Mouse (Mus musculus) heart, postnatal 0 days (tissue): ENCODE measurements around the gene Zfyve27. TPM values are rescaled to one million over a fixed set of nuclear protein-coding genes. Genes with fewer than 3 reads are reported as not detected.

Experiments used
- ATAC-seq: fragments of 200-750 bp; cut with Nextera tagmentation; 2 replicates; pipeline ENCODE4 v1.8.0; 2017; ENCODE audit warnings: low read depth, moderate number of reproducible peaks, moderate library complexity; ENCODE audit not compliant: insufficient read depth
- DNase-seq: peaks from one replicate; pipeline ENCODE4 v3.0.0-alpha.2; 2016; ENCODE audit warnings: low spot score
- H3K27ac ChIP-seq: fragments of 300-500 bp; sonication (generic); 2 replicates; pipeline ENCODE4 v1.5.1; 2014; ENCODE audit warnings: low read depth, mild to moderate bottlenecking
- H3K27me3 ChIP-seq: fragments of 300-500 bp; sonication (generic); 2 replicates; pipeline ENCODE4 v1.6.1; 2014; ENCODE audit warnings: low read length, mixed read lengths; ENCODE audit not compliant: control insufficient read depth, insufficient read depth
- H3K36me3 ChIP-seq: fragments of 300-500 bp; sonication (generic); replicated peaks from 2 replicates; pipeline ENCODE4 v1.6.1; 2014; ENCODE audit warnings: low read length, mixed read lengths; ENCODE audit not compliant: control insufficient read depth, insufficient read depth
- H3K4me1 ChIP-seq: fragments of 300-500 bp; sonication (generic); 2 replicates; pipeline ENCODE4 v1.6.1; 2014; ENCODE audit warnings: antibody characterized with exemption; ENCODE audit not compliant: control insufficient read depth, insufficient read depth
- H3K4me2 ChIP-seq: fragments of 300-500 bp; sonication (generic); 2 replicates; pipeline ENCODE4 v1.6.1; 2014; ENCODE audit warnings: low read depth, mild to moderate bottlenecking, low read length, moderate library complexity
- H3K4me3 ChIP-seq: fragments of 300-500 bp; sonication (generic); 2 replicates; pipeline ENCODE4 v1.5.1; 2014; ENCODE audit warnings: low read depth, low read length
- H3K9ac ChIP-seq: fragments of 300-500 bp; sonication (generic); replicated peaks from 2 replicates; pipeline ENCODE4 v1.6.1; 2014; ENCODE audit warnings: low read depth, low read length, mixed read lengths
- H3K9me3 ChIP-seq: fragments of 300-500 bp; sonication (generic); replicated peaks from 2 replicates; pipeline ENCODE4 v1.6.1; 2016; ENCODE audit warnings: low read length; ENCODE audit not compliant: control insufficient read depth
- CTCF ChIP-seq: IDR thresholded peaks from 2 replicates; pipeline ENCODE4 v1.5.1; 2016; ENCODE audit warnings: antibody characterized with exemption, control low read depth, low read depth
- EP300 ChIP-seq: IDR thresholded peaks from 2 replicates; pipeline ENCODE4 v1.6.1; 2016; ENCODE audit warnings: antibody characterized with exemption, low read depth
- WGBS: fragments of 180-500 bp; shearing (Covaris S2); extraction: QIAGEN DNeasy Blood & Tissue Kit; methylation state at CpG from one replicate; pipeline ENCODE4 v1.1.7; 2014; 5-methylcytosine and 5-hydroxymethylcytosine counted together
- polyA plus RNA-seq: library from polyadenylated mRNA; unstranded; fragments of >200 nt; fragmentation: Nextera tagmentation; extraction: Ambion mirVana; gene quantifications from 2 replicates; pipeline ENCODE4 v1.2.1, GENCODE M21; 2015
- total RNA-seq: library from RNA; depleted of rRNA; stranded (reverse); fragments of >200 nt; gene quantifications from 2 replicates; pipeline ENCODE4 v1.2.3, GENCODE M21; 2014; ENCODE audit warnings: low replicate concordance

Zfyve27 gene
- total and polyA plus RNA-seq, 2 experiments from 2014 or later = 18.3 to 27.2 TPM

DNA sequence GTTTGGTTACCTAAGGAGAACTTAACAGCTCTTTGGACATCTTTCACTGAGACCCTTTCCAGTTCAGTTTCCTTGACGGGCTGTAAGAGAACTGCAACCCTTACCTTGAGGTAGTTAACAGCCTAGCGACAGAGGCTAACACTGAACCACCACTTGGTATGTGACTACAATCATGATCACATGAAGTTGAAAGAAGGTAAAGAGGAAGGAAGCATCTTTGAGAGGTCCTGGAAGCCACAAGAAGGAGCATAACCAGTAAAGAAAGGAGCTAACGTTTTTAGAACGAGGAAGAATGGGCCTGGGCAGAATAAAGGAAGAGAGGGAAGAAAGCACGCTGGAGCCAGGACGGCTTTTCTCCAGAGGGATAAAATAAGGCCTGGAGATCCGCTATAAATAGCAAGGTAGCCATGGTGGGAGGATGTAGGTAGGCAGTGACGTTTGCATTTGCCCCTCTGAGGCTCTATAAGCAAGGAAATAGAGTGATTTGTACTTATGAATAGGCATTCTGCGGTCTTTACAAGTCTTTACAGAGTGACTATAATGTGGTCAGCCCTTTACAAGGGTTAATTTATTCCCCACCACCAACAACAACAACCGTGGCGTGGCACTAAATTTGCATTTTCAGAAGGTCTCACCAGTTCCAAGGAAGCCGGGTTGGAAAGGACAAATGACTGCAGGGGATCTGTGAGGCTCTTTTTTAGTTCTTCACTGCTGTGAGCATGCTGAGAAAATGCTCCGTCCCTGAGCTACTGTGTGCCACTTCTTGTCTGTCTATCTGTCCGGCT lies 34.0 kb upstream of the Zfyve27 start:
- Histone ChIP-seq H3K4me2 (peak overlapping the region; percentile 90), H3K9me3 (no peaks in the 10 kb centered on the region), H3K4me1 (peaks cover 9% of the 10 kb centered on the region; the same call in 1 of the 2 replicates), H3K27me3 (no peaks in the 10 kb centered on the region), H3K4me3 (peak overlapping the region; percentile 62), H3K9ac (no peak overlapping the region; the same call in 1 of the 2 replicates), H3K27ac (peak overlapping the region; percentile 87), H3K36me3 (0 out of 2 replicates have a peak, but pooled peaks cover 1% of the 10 kb centered on the region)
- DNase-seq (no peak), ATAC-seq (no peak)
- TF ChIP-seq EP300 (0 out of 2 replicates have a peak, but pooled peaks have one; percentile 20), CTCF (no peak)
- WGBS = 34% methylated on average over 14 of the region's 14 CpGs

DNA sequence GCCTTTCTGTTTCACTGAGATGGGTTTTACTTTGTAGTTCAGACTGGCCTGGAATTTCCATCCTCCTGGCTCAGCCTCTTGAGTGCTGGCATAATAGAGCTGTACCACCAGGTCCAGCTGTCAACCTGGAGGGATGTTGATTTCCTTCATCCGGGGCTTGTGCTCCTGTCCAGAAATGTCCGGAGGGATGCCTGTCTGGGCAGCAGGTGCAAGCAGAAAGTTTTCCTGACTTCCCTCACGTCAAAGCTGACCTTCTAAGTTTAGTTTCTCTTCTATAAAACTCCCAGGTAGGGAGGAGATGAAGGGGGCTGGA lies 33.5 kb upstream of the Zfyve27 start:
- 70% methylated on average over 3 of the region's 3 CpGs for WGBS
- no peak for DNase-seq
- H3K4me3 ChIP-seq = no peak overlapping the region
- H3K27me3 ChIP-seq = no peaks in the 10 kb centered on the region
- no peaks in the 10 kb centered on the region for H3K36me3 ChIP-seq
- H3K4me2 ChIP-seq = no peak overlapping the region
- no peak for ATAC-seq
- H3K9ac ChIP-seq = no peak overlapping the region
- no peaks in the 10 kb centered on the region for H3K9me3 ChIP-seq
- H3K27ac ChIP-seq = peak overlapping the region; percentile 87
- TF ChIP-seq EP300 (no peak), CTCF (no peak)
- peaks cover 9% of the 10 kb centered on the region; the same call in 1 of the 2 replicates for H3K4me1 ChIP-seq

DNA sequence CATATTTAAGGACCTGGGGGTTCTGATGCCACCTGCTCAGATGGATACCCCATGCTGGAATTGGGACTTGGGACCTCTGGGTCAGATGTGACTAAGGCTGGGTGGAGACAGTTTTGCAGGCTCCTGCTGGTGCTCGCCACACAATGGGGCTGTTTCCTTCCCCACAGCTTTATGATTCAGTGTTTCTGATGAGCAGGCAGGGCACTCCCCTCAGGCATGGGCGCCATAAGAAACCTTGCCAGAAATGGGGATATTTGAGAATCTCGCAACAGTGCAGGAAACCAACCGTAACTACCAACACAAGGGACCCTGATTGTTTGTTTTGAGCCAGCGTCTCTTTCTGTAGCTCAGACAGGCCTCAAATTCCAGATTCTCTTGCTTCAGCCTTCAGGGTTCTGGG lies 32.6 kb upstream of the Zfyve27 start:
- Histone ChIP-seq H3K27me3 (no peaks in the 10 kb centered on the region), H3K9ac (no peak overlapping the region), H3K4me3 (no peak overlapping the region), H3K36me3 (no peaks in the 10 kb centered on the region), H3K27ac (no peak overlapping the region), H3K4me2 (no peak overlapping the region), H3K9me3 (no peaks in the 10 kb centered on the region), H3K4me1 (peaks cover 9% of the 10 kb centered on the region; the same call in 1 of the 2 replicates)
- DNase-seq (no peak), ATAC-seq (no peak)
- WGBS = 65% methylated on average over 5 of the region's 5 CpGs
- TF ChIP-seq EP300 (no peak), CTCF (no peak)

DNA sequence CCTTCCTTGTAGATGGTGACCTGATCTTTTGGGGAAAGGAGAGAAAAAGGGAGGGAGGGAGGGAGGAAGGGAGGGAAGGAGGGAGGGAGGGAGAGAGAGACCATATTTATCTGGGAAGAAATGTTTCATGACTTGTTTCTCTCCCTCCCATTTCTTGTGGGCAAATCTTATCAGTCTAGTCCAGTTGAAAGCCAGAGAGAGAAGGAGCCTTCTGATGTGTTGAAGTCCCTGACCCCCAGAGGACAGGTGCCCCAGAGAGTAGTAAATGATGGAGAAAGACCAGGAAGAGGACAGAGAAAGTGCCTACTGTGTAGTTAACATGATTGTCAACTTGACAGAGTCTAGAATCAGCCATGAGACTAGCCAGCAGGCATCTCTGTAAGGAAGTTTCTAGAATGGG lies 28.7 kb upstream of the Zfyve27 start:
- Histone ChIP-seq H3K9ac (no peak overlapping the region), H3K4me1 (peaks cover 2% of the 10 kb centered on the region; the same call in 1 of the 2 replicates), H3K36me3 (no peaks in the 10 kb centered on the region), H3K27ac (no peak overlapping the region), H3K4me3 (no peak overlapping the region), H3K27me3 (no peaks in the 10 kb centered on the region), H3K4me2 (no peak overlapping the region), H3K9me3 (no peaks in the 10 kb centered on the region)
- DNase-seq (no peak), ATAC-seq (no peak)
- no peak for TF ChIP-seq CTCF
- no peak for TF ChIP-seq EP300

DNA sequence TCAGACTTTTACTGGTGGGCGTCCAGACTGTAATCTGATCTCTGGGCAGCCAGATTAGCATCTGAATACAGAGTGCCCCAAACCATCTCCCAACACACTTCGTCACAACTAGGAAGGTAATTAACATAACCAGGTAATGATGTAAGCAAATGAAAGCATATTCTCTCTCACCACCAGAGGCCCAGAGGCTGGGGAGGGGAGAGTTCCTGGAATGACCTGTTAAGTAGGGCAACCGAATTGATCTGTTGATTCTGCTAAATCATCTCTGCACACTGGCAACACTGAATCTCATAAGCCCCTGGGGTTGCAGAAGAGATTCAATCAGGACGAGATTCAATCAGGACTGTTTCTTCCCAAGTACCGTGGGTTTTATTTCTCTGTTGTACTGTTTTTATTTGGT lies 27.6 kb upstream of the Zfyve27 start:
- H3K27me3 ChIP-seq = no peaks in the 10 kb centered on the region
- no peak for ATAC-seq
- H3K4me3 ChIP-seq = no peak overlapping the region
- no peak for TF ChIP-seq CTCF
- TF ChIP-seq EP300 = no peak
- no peaks in the 10 kb centered on the region for H3K9me3 ChIP-seq
- no peaks in the 10 kb centered on the region for H3K4me1 ChIP-seq
- H3K4me2 ChIP-seq = no peak overlapping the region
- no peaks in the 10 kb centered on the region for H3K36me3 ChIP-seq
- no peak for DNase-seq
- H3K9ac ChIP-seq = no peak overlapping the region
- no peak overlapping the region for H3K27ac ChIP-seq
- WGBS = 48% methylated on average over 5 of the region's 5 CpGs
